ENCODE assay signal across 9 mouse cellular contexts in the genomic region with DNA sequence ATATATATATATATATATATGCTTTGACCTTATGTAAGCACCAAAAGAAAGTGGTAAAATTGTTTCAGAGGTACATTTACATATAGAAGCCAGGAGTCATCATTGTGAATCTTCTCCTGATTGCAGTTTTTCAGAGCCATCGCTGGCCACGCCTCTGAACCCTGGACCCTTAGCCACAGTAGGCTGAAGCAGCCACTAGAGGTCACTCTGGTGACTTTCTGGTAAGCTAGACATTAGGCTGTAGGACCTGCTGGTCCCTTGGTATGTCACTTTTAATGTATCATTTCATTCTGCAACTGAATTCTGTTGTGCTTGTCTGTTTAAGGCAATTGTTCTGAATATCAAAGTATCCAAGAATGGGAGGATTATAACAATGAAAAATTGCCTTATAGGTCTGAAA. TPM values are rescaled to one million over a fixed set of nuclear protein-coding genes. Genes with fewer than 3 reads are reported as not detected.
A peak's percentile ranks its signal among the peaks of the same experiment; 100 is the strongest.
DNase-seq lines count a peak whose midpoint lies in the region; ATAC-seq and TF ChIP-seq lines count a peak whose summit lies in the region.
"Had no signal": no experiment of that assay in that cellular context is flagged by ENCODE, and none has a peak within 500 bp of the region (broad histone marks: within the 10 kb centered on the region; RNA-seq: fewer than 3 reads in every experiment).

No protein-coding gene starts in this region.

- H3K4me3 ChIP-seq in heart, adult 2 months = no peak overlapping the region
- no peak overlapping the region for H3K4me3 ChIP-seq in heart, embryonic 11.5 days (ENCODE audit: low read depth, low read length)
- no peak overlapping the region for H3K4me3 ChIP-seq in embryonic facial prominence, embryonic 11.5 days (ENCODE audit: low read depth, low read length)
- H3K4me3 ChIP-seq: erythroblast, embryonic 14.5 days had no signal

- H3K9me3 ChIP-seq in heart, embryonic 11.5 days (replicated peaks; ENCODE audit: control insufficient read depth, low read length) = no peaks in the 10 kb centered on the region
- no peaks in the 10 kb centered on the region for H3K9me3 ChIP-seq in embryonic facial prominence, embryonic 11.5 days (replicated peaks; ENCODE audit: control insufficient read depth, low read length)

- H3K27ac ChIP-seq in heart, adult 2 months = no peak overlapping the region
- H3K27ac ChIP-seq in heart, embryonic 11.5 days (ENCODE audit: low read depth, low read length) = no peak overlapping the region
- no peak overlapping the region for H3K27ac ChIP-seq in embryonic facial prominence, embryonic 11.5 days (replicated peaks; ENCODE audit: low read depth, low read length)

- peak; percentile 73 for TF ChIP-seq CTCF in heart, adult 2 months (IDR thresholded peaks at IDR 0.05)

- no peaks in the 10 kb centered on the region for H3K4me1 ChIP-seq in heart, adult 2 months (ENCODE audit: control insufficient read depth, insufficient read depth, low read length)
- peaks cover 3% of the 10 kb centered on the region; the same call in 1 of the 2 replicates for H3K4me1 ChIP-seq in heart, embryonic 11.5 days (ENCODE audit: control insufficient read depth, insufficient read depth, low read length)
- no peaks in the 10 kb centered on the region for H3K4me1 ChIP-seq in embryonic facial prominence, embryonic 11.5 days (ENCODE audit: control insufficient read depth, insufficient read depth, low read length)

- no peaks in the 10 kb centered on the region for H3K79me2 ChIP-seq in heart, adult 2 months (replicated peaks; ENCODE audit: control insufficient read depth, insufficient read depth, low read length)

- WGBS in heart, adult 2 months = 12% methylated on average over 2 of the region's 2 CpGs
- WGBS in heart, embryonic 11.5 days (ENCODE audit: insufficient replicate concordance) = 18% methylated on average over 2 of the region's 2 CpGs
- WGBS in embryonic facial prominence, embryonic 11.5 days = 29% methylated on average over 2 of the region's 2 CpGs
- 2% methylated on average over 2 of the region's 2 CpGs for WGBS in large intestine, adult 2 months

- H3K36me3 ChIP-seq in heart, adult 2 months (ENCODE audit: control insufficient read depth, insufficient read depth, low read length) = no peaks in the 10 kb centered on the region
- H3K36me3 ChIP-seq in heart, embryonic 11.5 days (ENCODE audit: control insufficient read depth, insufficient read depth, low read length) = no peaks in the 10 kb centered on the region
- H3K36me3 ChIP-seq in embryonic facial prominence, embryonic 11.5 days (replicated peaks; ENCODE audit: control insufficient read depth, insufficient read depth, low read depth, low read length) = no peaks in the 10 kb centered on the region

- no peak for TF ChIP-seq EP300 in heart, adult 2 months (IDR thresholded peaks at IDR 0.05; ENCODE audit: insufficient read depth, low read depth, low read length)

- H3K27me3 ChIP-seq in heart, adult 2 months (ENCODE audit: control insufficient read depth, insufficient read depth, low read length) = no peaks in the 10 kb centered on the region
- no peaks in the 10 kb centered on the region for H3K27me3 ChIP-seq in heart, embryonic 11.5 days (ENCODE audit: control insufficient read depth, insufficient read depth, low read length)
- no peaks in the 10 kb centered on the region for H3K27me3 ChIP-seq in embryonic facial prominence, embryonic 11.5 days (ENCODE audit: control insufficient read depth, insufficient read depth, low read length)

- DNase-seq in heart, adult 2 months = no peak
- DNase-seq in 416B (ENCODE audit: low read depth) (peak; percentile 80), NIH3T3 (ENCODE audit: low read depth) (peak; percentile 59)
- DNase-seq in embryonic facial prominence, embryonic 11.5 days (ENCODE audit: low spot score) = peak; percentile 65
- DNase-seq in large intestine, adult 2 months (ENCODE audit: low read depth, low spot score) = peak; percentile 33
- DNase-seq in natural killer cell, adult 2 months (ENCODE audit: low spot score in 2 of 2) = peak; percentile 65 to 72

- no peak overlapping the region for H3K4me2 ChIP-seq in heart, embryonic 11.5 days
- no peak overlapping the region for H3K4me2 ChIP-seq in embryonic facial prominence, embryonic 11.5 days (ENCODE audit: low read depth, low read length)

- intact Hi-C loops in heart, adult 2 months (cut with DNase I) = no loop called here

- TF ChIP-seq POLR2A in heart, adult 2 months (IDR thresholded peaks at IDR 0.05; ENCODE audit: insufficient read depth, low read depth, low read length) = no peak

- ATAC-seq in heart, embryonic 11.5 days (replicated peaks; ENCODE audit: insufficient number of reproducible peaks, low FRiP score, low TSS enrichment) = no peak
- no peak for ATAC-seq in embryonic facial prominence, embryonic 11.5 days (replicated peaks; ENCODE audit: insufficient number of reproducible peaks, low FRiP score, low TSS enrichment, low read depth)
- no peak for ATAC-seq in activated CD4-positive, CD25-positive, alpha-beta regulatory T cell, adult 4 months

- H3K9ac ChIP-seq in heart, adult 2 months (ENCODE audit: low read depth, low read length) = no peak overlapping the region
- no peak overlapping the region for H3K9ac ChIP-seq in heart, embryonic 11.5 days (ENCODE audit: low read depth, low read length)
- H3K9ac ChIP-seq in embryonic facial prominence, embryonic 11.5 days (replicated peaks; ENCODE audit: low read length) = no peak overlapping the region

RNA-seq across cellular contexts. Expression of gene Serpinb1c, which starts 2.6 kb away (rescaled TPM):
- 1 to 10 TPM; 2.0 to 3.5 TPM for total RNA-seq in heart, adult 2 months (2021)
- polyA plus RNA-seq in heart, adult 2 months (2012; rRNA removed) = 0.18 TPM in 1 of 2 replicates, not detected in the other
- 0.16 and 0.31 TPM in 2 replicates for polyA plus RNA-seq in heart, embryonic 11.5 days (2014; fragmentation: Nextera tagmentation; extraction: Ambion mirVana)
- not detected in 2 replicates for polyA plus RNA-seq in embryonic facial prominence, embryonic 11.5 days (2014; fragmentation: Nextera tagmentation; extraction: Ambion mirVana)
- polyA plus RNA-seq in large intestine, adult 2 months (2012; rRNA removed) = not detected in 2 replicates
- polyA plus RNA-seq in activated CD4-positive, CD25-positive, alpha-beta regulatory T cell, adult 4 months (2017; shearing (Covaris generic)) = not detected
- polyA plus RNA-seq: erythroblast, embryonic 14.5 days had no signal

RNA-seq across cellular contexts. Expression of gene Serpinb1a, which starts 49.7 kb away (rescaled TPM):
- 1 to 10 TPM; 4.4 to 5.7 TPM for total RNA-seq in heart, adult 2 months (2021)
- polyA plus RNA-seq in heart, adult 2 months (2012; rRNA removed) = 2.8 and 5.2 TPM in 2 replicates
- 3.5 and 5.8 TPM in 2 replicates for polyA plus RNA-seq in heart, embryonic 11.5 days (2014; fragmentation: Nextera tagmentation; extraction: Ambion mirVana)
- 0.74 and 0.99 TPM in 2 replicates for polyA plus RNA-seq in embryonic facial prominence, embryonic 11.5 days (2014; fragmentation: Nextera tagmentation; extraction: Ambion mirVana)
- 263 and 433 TPM in 2 replicates for polyA plus RNA-seq in large intestine, adult 2 months (2012; rRNA removed)
- 10 to 100 TPM; 20.2 to 24.3 TPM for polyA plus RNA-seq in activated CD4-positive, CD25-positive, alpha-beta regulatory T cell, adult 4 months (2017; shearing (Covaris generic))
- polyA plus RNA-seq: erythroblast, embryonic 14.5 days had no signal

Comparison
In these comparisons a context has a peak if more than half of its experiments do, and no peak if none do; other contexts are left out.
1. DNase-seq: peak in 416B (single experiment), NIH3T3 (single experiment), embryonic facial prominence, embryonic 11.5 days (single experiment), large intestine, adult 2 months (single experiment) and natural killer cell, adult 2 months (2 of 2); none in heart, adult 2 months (0 of 2).
2. RNA of gene Serpinb1a, which starts 49.7 kb away (polyA plus RNA-seq): 263 to 433 TPM in large intestine, adult 2 months; 20.2 to 24.3 TPM in activated CD4-positive, CD25-positive, alpha-beta regulatory T cell, adult 4 months, 3.5 to 5.8 TPM in heart, embryonic 11.5 days, 2.8 to 5.2 TPM in heart, adult 2 months and 0.74 to 0.99 TPM in embryonic facial prominence, embryonic 11.5 days; every median in the first group is over 10 times any median in the second.